Mouse (Mus musculus) limb, embryonic 11.5 days (tissue): Measurements from ENCODE around the gene Lpin2. TPM values are rescaled to one million over a fixed set of nuclear protein-coding genes. Genes with fewer than 3 reads are reported as not detected.

Experiments used
- ATAC-seq: fragments of 200-750 bp; cut with Nextera tagmentation; 2 replicates; pipeline ENCODE4 v1.8.0; 2017; ENCODE audit warnings: low read depth; ENCODE audit not compliant: insufficient number of reproducible peaks, low FRiP score, low TSS enrichment
- DNase-seq: peaks from one replicate; pipeline ENCODE4 v3.0.0-alpha.2; 2015; ENCODE audit warnings: low spot score
- H3K27ac ChIP-seq: fragments of 300-500 bp; sonication (generic); replicated peaks from 2 replicates; pipeline ENCODE4 v1.5.1; 2014; ENCODE audit warnings: low read depth, mild to moderate bottlenecking, low read length
- H3K27me3 ChIP-seq: fragments of 300-500 bp; sonication (generic); 2 replicates; pipeline ENCODE4 v1.6.1; 2014; ENCODE audit warnings: mild to moderate bottlenecking, low read length, mixed read lengths; ENCODE audit not compliant: control insufficient read depth, insufficient read depth
- H3K36me3 ChIP-seq: fragments of 300-500 bp; sonication (generic); 2 replicates; pipeline ENCODE4 v1.6.1; 2014; ENCODE audit warnings: mild to moderate bottlenecking, low read length, moderate library complexity, mixed read lengths; ENCODE audit not compliant: control insufficient read depth, insufficient read depth
- H3K4me1 ChIP-seq: fragments of 300-500 bp; sonication (generic); 2 replicates; pipeline ENCODE4 v1.6.1; 2014; ENCODE audit warnings: low read length, mixed read lengths; ENCODE audit not compliant: control insufficient read depth, insufficient read depth
- H3K4me2 ChIP-seq: fragments of 300-500 bp; sonication (generic); 2 replicates; pipeline ENCODE4 v1.6.1; 2014; ENCODE audit warnings: low read depth, mild to moderate bottlenecking, moderate library complexity; ENCODE audit not compliant: severe bottlenecking
- H3K4me3 ChIP-seq: fragments of 300-500 bp; sonication (generic); 2 replicates; pipeline ENCODE4 v1.5.1; 2014; ENCODE audit warnings: low read depth, low read length
- H3K9ac ChIP-seq: fragments of 300-500 bp; sonication (generic); 2 replicates; pipeline ENCODE4 v1.6.1; 2014; ENCODE audit warnings: mild to moderate bottlenecking, low read length
- H3K9me3 ChIP-seq: fragments of 300-500 bp; sonication (generic); 2 replicates; pipeline ENCODE4 v1.6.1; 2016; ENCODE audit warnings: low read length; ENCODE audit not compliant: control insufficient read depth
- WGBS: fragments of 180-500 bp; shearing (Covaris S2); extraction: QIAGEN DNeasy Blood & Tissue Kit; methylation state at CpG from one replicate; pipeline ENCODE4 v1.1.7; 2014; 5-methylcytosine and 5-hydroxymethylcytosine counted together
- polyA plus RNA-seq: library from polyadenylated mRNA; unstranded; fragments of >200 nt; fragmentation: Nextera tagmentation; extraction: Ambion mirVana; gene quantifications from 2 replicates; pipeline ENCODE4 v1.2.1, GENCODE M21; 2014

The Lpin2 gene
- polyA plus RNA-seq, 1 experiment from 2014 or later, result 48.1 TPM

- no peaks in the 10 kb centered on the region for H3K9me3 ChIP-seq
- H3K9ac ChIP-seq, result no peak overlapping the region
- H3K4me1 ChIP-seq, result peaks cover 2% of the 10 kb centered on the region; the same call in 1 of the 2 replicates
- ATAC-seq (0 out of 2 replicates have a peak, but pooled peaks have one; percentile 18), DNase-seq (no peak)
- no peaks in the 10 kb centered on the region for H3K27me3 ChIP-seq
- H3K4me2 ChIP-seq, result no peak overlapping the region
- 68% methylated on average over 1 of the region's 1 CpGs for whole genome bisulfite sequencing
- no peak overlapping the region for H3K27ac ChIP-seq
- no peak overlapping the region for H3K4me3 ChIP-seq
- no peaks in the 10 kb centered on the region; the same call in 1 of the 2 replicates for H3K36me3 ChIP-seq
Measured at GRCm38 (mm10) chr17:71213666-71214065, 31.3 kb downstream of the Lpin2 start.

GRCm38 (mm10) chr17:71214514-71215240 lies 32.3 kb downstream of the Lpin2 start:
- ATAC-seq (no peak), DNase-seq (no peak)
- Histone ChIP-seq H3K27me3 (no peaks in the 10 kb centered on the region), H3K36me3 (no peaks in the 10 kb centered on the region; the same call in 1 of the 2 replicates), H3K4me2 (no peak overlapping the region), H3K9me3 (no peaks in the 10 kb centered on the region), H3K4me3 (no peak overlapping the region), H3K4me1 (peaks cover 2% of the 10 kb centered on the region; the same call in 1 of the 2 replicates), H3K27ac (no peak overlapping the region), H3K9ac (no peak overlapping the region)
- WGBS, result 86% methylated on average over 17 of the region's 17 CpGs

- Histone ChIP-seq H3K27me3 (no peaks in the 10 kb centered on the region), H3K4me2 (no peak overlapping the region), H3K9me3 (no peaks in the 10 kb centered on the region), H3K36me3 (no peaks in the 10 kb centered on the region; the same call in 1 of the 2 replicates), H3K27ac (no peak overlapping the region), H3K4me3 (no peak overlapping the region), H3K9ac (no peak overlapping the region), H3K4me1 (no peaks in the 10 kb centered on the region; the same call in 1 of the 2 replicates)
- WGBS, result 87% methylated on average over 2 of the region's 2 CpGs
- no peak for ATAC-seq
- no peak for DNase-seq
Measured at GRCm38 (mm10) chr17:71215241-71215839, 33.0 kb downstream of the Lpin2 start.

GRCm38 (mm10) chr17:71216263-71216662 lies 33.9 kb downstream of the Lpin2 start:
- no peaks in the 10 kb centered on the region; the same call in 1 of the 2 replicates for H3K36me3 ChIP-seq
- no peaks in the 10 kb centered on the region; the same call in 1 of the 2 replicates for H3K4me1 ChIP-seq
- WGBS, result 89% methylated on average over 2 of the region's 2 CpGs
- H3K4me3 ChIP-seq, result no peak overlapping the region
- no peak overlapping the region for H3K27ac ChIP-seq
- no peaks in the 10 kb centered on the region for H3K9me3 ChIP-seq
- no peaks in the 10 kb centered on the region for H3K27me3 ChIP-seq
- no peak overlapping the region for H3K4me2 ChIP-seq
- H3K9ac ChIP-seq, result no peak overlapping the region
- ATAC-seq (no peak), DNase-seq (no peak)

GRCm38 (mm10) chr17:71217111-71217685 lies 34.8 kb downstream of the Lpin2 start:
- Histone ChIP-seq H3K27me3 (no peaks in the 10 kb centered on the region), H3K9ac (no peak overlapping the region), H3K36me3 (no peaks in the 10 kb centered on the region; the same call in 1 of the 2 replicates), H3K9me3 (no peaks in the 10 kb centered on the region), H3K4me1 (no peaks in the 10 kb centered on the region; the same call in 1 of the 2 replicates), H3K4me3 (no peak overlapping the region), H3K27ac (no peak overlapping the region), H3K4me2 (no peak overlapping the region)
- DNase-seq, result no peak
- WGBS, result 89% methylated on average over 5 of the region's 5 CpGs
- no peak for ATAC-seq

GRCm38 (mm10) chr17:71221383-71221782 lies 39.0 kb downstream of the Lpin2 start:
- H3K27me3 ChIP-seq, result no peaks in the 10 kb centered on the region
- ATAC-seq (no peak), DNase-seq (no peak)
- H3K4me1 ChIP-seq, result no peaks in the 10 kb centered on the region
- no peak overlapping the region for H3K4me2 ChIP-seq
- H3K27ac ChIP-seq, result no peak overlapping the region
- peaks cover 3% of the 10 kb centered on the region; the same call in 1 of the 2 replicates for H3K36me3 ChIP-seq
- H3K9me3 ChIP-seq, result no peaks in the 10 kb centered on the region
- no peak overlapping the region for H3K4me3 ChIP-seq
- 92% methylated on average over 3 of the region's 3 CpGs for WGBS
- no peak overlapping the region for H3K9ac ChIP-seq

GRCm38 (mm10) chr17:71223676-71224075 lies 41.3 kb downstream of the Lpin2 start:
- Histone ChIP-seq H3K27me3 (no peaks in the 10 kb centered on the region), H3K4me2 (no peak overlapping the region), H3K9ac (no peak overlapping the region), H3K27ac (no peak overlapping the region), H3K36me3 (0 out of 2 replicates have a peak, but pooled peaks cover 3% of the 10 kb centered on the region), H3K4me1 (no peaks in the 10 kb centered on the region), H3K9me3 (no peaks in the 10 kb centered on the region), H3K4me3 (no peak overlapping the region)
- no peak for ATAC-seq
- 85% methylated on average over 5 of the region's 5 CpGs for WGBS
- no peak for DNase-seq

- 80% methylated on average over 2 of the region's 2 CpGs for WGBS
Measured at GRCm38 (mm10) chr17:71224521-71224920, 42.2 kb downstream of the Lpin2 start.

More at GRCm38 (mm10) chr17:71224521-71224920, 42.2 kb downstream of the Lpin2 start:
- no peak overlapping the region for H3K27ac ChIP-seq
- H3K4me1 ChIP-seq, result no peaks in the 10 kb centered on the region
- 0 out of 2 replicates have a peak, but pooled peaks cover 3% of the 10 kb centered on the region for H3K36me3 ChIP-seq
- no peak overlapping the region for H3K4me3 ChIP-seq
- no peak overlapping the region for H3K4me2 ChIP-seq
- H3K9ac ChIP-seq, result no peak overlapping the region
- H3K27me3 ChIP-seq, result no peaks in the 10 kb centered on the region
- ATAC-seq, result no peak
- no peaks in the 10 kb centered on the region for H3K9me3 ChIP-seq
- no peak for DNase-seq
